Mouse (Mus musculus) testis, postnatal 14 days (tissue): ENCODE measurements around the gene Fam185a.
A peak's percentile ranks its signal among the peaks of the same experiment; 100 is the strongest.

ENCODE experiments used
- DNase-seq: peaks from one replicate; pipeline ENCODE4 v3.0.0; 2021; ENCODE audit warnings: low spot score

Gene Fam185a

DNA sequence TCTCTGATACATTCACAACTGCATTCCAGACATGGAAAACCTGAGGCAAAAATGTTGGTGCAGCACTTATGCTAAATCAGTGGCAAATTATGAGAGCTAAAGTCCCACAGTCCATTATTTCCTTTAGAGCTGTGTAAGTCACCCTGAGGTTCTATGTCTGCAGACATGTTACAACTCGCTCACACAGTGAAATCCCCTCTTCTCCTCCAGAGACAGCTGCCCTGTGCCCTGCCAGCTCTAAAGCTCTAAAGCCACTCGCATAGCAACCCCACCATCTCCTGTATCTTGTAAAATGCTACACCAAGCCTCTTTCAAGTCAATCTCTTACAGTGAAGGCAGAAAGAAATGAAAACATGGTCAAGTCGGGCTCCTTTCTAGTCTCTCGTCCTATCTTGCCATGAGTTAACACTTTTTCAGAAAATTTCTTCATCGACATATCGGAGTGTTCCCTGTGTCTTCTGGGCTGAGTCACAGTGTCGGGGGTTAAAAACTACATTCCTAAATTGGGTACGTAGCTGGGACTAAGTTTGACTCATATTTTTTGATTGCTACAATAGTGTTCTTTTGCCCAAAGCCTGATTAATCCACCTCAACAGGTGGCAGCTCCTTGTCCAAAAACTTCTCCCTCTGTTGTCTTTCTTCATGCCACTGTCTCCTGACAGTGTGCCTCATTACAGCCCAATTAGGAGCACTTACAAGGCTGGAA is 68.7 kb downstream of the Fam185a start:
- DNase-seq = no peak

DNA sequence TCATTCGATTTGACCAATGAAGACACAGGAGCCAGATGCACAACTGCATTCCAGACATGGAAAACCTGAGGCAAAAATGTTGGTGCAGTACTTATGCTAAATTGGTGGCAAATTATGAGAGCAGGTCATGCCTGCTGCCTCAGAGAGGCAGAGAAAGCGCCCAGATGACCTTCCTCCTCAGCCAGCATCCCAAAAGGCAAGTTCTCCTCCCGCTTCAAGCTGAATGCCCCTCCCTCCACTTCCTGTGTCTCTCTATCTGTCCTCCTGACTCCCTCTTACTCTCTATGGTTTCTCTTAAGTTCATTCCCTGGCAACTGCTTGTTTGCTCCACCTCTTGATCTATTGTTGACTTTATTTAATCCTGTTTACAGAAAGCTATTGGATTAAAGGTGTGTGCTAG is 70.0 kb downstream of the Fam185a start:
- no peak for DNase-seq

DNA sequence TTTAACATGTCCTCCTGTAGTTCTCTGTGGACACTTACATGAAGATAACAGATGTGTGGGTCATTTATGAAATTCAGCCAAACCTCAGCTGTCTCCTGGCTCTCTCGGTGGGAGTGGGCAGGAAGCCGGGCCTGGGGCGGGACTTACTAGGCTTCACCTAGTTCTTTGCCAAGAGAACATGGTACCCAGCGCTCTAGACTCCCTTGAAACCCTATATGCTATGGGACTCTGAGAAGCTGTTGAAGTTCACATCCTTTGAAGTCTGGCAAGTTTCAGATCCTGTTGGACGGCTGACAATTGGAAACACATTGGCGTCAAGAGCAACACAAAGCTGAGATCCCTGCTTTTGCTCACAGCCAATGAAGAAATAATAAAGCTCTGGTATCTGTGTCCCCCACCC is 71.6 kb downstream of the Fam185a start:
- no peak for DNase-seq

DNA sequence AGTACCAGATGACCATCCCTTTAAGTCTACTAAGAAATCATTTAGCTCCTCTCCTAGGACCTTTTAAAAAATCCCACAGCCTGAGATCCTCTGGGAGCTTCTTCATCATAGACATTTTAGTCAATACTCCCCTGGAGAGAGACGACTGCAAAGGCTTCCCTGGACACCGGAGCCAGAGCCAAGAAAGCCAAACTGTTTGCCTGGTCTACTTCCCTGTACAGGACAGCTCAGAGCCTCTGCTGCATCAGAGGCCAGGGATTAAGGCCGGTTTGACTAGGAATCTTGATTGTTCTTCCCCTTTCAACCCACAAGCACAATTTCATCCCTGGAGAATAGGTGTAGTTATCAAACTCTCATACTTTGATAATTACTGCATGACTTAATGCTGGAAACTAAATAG is 72.1 kb downstream of the Fam185a start:
- no peak for DNase-seq

DNA sequence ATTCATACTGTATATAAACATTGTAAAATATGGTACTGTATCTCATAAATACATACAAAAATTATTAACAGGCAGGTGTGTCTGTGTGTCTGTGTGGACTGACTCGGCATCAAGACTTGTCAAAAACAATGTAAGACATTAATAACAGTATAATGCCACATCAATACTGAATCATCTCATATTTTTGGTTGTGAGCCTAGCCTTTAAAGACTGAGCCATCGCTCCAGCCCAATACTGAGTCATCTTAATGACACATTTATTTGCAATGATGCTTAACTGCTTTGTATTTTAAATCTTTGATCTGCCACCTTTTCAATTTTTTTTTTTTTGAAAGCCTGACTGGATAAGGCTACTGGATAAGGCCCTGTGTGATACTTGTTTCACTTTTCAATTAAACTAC is 73.7 kb downstream of the Fam185a start:
- DNase-seq = no peak

DNA sequence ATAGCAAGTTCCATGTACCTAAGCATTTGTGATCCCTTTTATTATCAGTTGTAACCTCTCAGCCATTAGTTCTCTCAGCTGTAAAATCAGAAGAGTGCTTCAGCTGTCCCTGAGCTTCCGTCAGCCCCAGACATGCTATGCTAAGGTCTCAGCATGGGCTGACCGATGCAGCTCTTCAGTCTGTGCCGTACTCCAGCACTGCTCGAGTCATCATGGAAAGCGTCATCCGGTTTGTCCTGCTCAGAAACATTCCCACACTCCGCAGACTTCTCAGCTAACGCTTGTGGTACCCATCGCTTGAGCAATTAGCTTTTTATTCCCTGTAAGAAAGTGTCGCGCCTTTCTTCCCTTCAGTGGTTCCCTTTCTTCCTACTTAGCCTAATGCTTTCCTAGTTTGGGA is 74.2 kb downstream of the Fam185a start:
- DNase-seq = no peak

DNA sequence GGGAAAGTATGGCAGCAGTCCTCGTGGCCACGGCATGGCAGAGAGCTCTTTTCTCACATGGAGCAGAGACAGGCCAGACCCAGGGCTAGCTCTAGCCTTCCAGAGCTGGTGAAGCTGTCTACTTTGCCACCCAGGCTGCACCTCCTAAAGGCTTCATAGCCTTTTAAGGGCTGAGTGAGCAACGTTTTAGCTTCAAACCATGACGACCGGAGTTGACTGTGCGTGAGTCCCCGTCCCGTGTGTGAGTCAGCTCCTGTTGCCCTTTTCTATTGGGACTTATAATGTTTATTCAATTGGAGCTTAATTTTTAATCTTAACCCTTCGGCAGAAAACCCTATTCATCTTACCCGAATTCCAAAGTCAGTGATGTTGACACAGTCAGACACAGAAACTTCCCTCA is 75.4 kb downstream of the Fam185a start:
- DNase-seq = no peak

DNA sequence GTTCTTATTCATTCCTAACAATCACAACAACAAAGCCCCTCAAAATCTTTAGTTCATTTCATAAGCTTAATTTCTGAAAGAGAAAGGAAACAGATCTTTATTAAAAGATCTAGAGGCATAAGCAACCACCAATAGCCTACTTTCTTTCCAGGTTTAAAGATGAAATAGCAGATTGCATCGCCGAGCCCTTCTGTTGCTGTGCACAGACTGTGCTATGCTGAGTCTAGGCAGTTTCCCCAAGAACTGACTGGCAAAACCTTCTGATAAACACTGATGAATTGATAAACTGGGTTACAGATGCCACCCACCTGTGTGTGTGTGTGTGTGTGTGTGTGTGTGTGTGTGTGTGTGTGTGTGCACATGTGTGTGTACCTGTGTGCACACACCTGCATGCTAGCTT is 76.2 kb downstream of the Fam185a start:
- DNase-seq = no peak

DNA sequence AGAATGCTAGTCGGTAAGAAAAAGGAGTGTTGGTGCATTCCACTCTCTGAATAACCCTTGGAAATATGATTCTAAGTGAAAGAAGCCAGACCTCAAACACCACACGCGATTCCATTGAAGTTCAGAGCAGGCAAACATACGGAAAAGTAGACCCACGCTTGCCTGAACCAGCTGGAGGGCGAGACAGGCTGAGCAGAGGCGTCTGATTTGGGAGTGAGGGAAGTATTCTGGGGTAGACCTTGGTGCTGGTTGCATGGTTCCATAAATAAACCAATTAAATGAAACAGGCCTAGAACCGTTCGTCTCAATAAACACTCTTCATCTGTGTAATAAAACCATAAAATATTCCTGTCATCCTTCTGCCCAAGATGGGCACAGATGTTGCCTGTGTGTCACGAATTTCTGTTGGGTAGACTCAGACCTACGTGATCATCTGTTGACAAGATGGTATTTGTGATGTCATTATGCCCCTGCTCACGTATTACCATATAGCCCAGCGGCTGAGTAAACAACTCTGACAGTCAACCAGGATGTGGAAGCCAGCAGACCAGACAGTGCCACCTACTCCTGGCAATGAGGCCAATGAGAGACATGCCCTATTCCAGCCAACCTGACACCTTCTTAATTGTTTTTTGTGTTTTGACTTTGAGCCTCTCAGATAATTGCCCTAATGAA is 78.3 kb downstream of the Fam185a start:
- no peak for DNase-seq

DNA sequence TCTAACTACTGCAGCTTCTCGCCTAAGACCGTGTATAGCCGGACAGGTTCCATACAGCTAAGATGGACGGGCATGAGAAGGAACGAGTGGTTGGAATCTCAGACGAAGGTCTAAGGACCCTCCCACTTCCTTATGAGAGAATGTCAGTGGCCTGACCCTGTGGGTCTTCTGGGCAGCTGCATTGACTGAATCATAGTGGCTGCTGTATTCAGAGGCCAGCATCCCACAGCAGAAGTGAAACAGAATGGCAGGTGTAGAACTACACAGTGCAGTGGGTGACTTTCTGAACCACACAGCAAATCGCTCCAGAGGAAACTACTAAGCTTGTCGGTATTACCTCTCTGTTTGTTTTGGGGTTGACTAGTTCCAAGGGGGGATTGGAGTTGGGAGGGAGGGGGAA is 80.4 kb downstream of the Fam185a start:
- no peak for DNase-seq

DNA sequence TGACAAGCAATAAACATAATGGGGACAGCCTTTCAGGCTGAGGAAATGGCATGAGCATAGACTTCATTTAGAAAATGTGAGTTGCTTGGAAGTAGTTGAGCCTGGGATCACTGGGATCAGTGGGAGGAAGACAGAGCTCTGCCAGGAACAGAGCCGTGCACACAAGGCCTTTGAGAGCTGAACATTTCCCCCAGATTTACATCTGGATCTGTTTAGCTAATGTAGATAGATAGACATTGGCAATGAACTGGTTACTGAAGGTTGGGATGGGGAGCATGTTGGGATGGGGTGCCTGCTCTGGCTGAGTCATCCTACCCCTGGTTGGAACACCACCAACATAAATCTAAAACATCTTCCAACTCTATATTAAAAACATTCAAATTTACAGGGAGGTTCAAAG is 82.1 kb downstream of the Fam185a start:
- DNase-seq = no peak

DNA sequence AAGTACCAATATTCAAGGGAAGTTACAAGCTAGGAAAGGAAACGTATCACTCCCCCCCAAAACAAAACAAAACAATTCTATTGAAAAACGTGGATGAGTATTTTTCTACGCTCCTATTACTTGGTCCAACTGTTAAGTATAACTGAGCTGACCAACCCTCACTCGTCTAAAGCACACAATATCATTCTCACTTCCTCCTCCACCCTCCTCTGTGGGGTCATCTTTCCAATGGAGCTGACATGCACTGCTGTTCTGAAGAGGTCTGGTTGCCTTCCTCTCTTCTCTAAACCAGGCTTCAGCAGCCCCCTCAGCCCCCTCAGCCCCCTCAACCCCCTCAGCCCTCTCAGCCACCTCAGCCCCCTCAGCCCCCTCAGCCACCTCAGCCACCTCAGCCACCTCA is 85.0 kb downstream of the Fam185a start:
- no peak for DNase-seq

DNA sequence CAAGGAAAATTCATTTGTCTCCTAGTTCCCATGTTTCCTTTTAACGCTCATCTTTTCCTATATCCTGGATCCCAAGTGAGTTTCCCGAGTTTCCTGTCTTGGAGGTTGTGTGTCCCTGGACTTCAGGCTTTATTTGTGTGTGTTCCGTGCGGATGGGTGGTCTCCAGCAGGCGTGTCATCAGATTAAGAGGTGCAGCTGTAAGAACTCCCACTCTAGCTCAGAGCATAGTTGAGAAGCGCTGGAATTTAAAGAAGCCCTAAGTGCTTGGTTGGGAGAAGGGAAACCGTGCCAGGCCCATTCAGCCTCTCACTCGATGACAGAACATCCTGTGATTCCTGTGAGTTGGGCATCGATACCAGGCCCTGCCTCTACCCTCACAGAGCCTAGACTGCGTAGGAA is 88.6 kb downstream of the Fam185a start:
- no peak for DNase-seq

DNA sequence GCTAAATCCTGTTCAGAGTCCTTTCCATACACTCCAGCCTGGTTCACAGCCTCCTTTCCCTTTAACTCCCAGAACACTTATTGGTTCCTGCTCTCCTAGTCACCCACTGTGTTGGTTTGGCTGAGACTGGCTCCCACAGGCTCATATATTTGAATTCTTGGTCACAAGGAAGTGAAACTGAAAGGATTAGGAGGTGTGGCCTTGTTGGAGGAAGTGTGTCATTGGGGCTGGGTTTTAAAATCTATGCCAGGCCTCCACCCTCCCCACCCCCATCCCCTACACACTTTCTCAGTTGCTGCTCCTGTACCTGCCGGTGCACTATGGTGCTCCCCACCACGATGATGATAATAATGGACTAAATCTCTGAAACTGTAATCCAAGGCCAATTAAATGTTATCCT is 92.8 kb downstream of the Fam185a start:
- no peak for DNase-seq

DNA sequence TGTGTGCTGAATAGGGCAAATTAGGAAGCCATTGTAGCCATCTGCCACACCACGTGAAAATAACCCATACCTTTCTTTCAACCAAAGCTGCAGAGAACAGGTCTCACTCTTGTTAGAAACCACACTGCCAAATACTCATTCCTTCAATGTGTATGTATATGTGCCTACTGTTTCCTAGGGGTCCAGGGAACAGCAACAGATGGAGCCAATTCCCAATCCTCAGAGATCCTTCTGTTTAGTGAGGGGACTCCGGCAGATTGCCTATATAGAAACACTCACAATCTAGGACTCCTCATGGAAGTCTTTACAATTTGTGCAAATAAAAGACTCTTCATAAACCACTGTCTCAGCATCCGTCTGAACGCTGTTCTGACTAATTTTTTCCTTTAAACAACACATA is 93.4 kb downstream of the Fam185a start:
- no peak for DNase-seq

DNA sequence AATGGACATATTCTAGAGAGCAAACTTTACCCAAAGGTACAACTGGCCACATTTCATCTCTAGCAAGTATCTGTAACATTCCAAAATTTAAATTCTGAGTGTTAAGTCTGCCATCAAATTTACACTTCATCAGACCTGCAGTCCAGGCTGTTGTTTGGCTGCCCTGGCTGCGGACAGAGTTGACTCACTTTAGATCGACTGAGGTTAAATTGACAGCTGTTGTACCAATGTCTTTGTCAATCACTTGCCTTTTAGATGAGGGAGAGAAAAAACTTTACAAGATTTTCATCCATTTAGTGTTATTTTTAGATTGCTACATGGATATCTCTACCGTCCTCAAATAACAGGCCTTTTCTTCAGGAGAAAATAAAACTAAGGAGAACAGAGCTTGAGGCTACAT is 94.4 kb downstream of the Fam185a start:
- DNase-seq = no peak

DNA sequence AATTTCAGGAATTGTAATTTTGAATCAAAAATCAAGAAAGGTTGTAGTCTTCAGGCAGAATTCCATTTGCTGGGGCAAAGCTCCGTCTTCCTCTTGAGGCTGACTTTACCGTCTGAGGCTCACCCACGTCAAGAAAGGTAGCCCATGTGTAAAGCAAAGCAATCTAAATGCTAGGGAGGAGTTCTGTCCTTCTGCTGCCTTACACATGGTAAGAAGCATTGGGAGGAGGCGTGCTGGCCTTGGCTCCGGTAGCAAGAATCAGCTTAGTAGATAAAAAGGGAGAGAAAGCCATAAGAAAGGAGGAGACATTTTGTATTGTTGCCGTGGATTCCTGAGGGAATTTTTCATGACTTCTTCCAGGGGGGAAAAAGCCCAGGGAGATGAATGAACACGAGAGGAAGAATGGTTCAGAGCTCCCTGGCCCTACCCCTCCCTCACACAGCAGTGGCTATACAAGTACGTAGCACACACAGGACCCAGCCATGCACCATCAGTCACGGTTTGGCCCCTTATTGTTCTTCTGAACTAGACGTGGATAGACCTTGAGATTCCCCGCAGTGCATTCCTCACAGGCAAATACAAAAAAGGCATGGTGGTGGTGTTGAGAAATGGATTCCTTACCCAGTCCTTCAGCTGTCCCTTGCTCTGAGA is 102.2 kb downstream of the Fam185a start:
- DNase-seq = no peak

DNA sequence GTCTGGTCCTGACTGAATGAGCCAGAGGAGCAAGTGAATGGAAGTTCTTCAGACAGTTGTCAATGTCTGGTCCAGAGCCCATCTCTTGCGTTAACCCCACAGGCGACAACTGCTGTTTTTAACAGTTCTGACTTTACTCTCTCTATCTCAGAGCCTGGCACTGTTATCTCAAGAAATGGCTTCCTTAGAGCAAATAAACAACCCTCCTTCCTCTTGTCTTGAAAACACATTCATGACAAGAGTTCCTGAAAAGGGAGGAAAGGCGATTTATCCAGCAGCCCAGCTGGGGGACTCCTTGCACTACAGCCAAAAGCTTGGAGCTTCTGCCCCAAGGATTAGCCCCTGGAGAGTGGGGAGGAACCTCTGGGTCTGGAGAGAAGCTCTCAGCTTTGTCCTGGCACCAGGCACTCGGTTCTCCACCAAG is 102.7 kb downstream of the Fam185a start:
- peak; percentile 35 for DNase-seq

DNA sequence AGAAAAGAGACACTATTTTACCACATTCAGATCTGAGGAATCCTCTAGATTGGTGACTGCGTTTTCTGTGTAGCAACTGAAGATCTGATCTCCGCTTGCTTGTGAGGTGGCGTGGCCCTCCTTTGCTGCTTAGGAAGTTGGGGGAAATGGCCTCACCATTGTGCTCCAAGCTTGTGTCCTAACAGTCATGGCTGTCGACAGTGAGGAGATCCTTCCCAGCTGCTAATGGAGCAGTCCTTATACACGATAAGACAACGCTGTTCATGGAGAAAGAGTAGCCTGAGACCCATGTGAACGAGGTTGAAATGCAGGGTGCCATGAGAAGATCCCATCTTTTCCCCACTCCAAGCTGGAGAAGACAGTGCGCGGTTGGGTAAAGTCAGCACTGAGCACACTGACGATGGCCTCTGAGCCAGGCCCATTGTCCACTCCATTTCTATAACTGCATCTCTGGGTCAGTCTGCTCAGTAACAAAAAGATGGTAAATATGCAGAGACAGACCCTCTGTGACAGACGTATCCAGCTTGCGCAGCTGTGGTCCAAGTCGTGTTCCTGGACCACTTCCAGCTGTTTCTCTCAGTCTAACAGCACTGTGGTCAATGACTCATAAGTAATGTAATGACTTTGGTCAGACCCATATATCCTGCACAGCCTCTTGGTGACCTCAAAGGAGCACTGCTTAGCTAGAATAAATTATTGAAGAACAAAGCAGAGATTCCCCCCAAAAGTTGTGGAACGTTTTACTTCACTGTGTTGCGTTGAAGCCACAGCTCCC is 103.5 kb downstream of the Fam185a start:
- no peak for DNase-seq

DNA sequence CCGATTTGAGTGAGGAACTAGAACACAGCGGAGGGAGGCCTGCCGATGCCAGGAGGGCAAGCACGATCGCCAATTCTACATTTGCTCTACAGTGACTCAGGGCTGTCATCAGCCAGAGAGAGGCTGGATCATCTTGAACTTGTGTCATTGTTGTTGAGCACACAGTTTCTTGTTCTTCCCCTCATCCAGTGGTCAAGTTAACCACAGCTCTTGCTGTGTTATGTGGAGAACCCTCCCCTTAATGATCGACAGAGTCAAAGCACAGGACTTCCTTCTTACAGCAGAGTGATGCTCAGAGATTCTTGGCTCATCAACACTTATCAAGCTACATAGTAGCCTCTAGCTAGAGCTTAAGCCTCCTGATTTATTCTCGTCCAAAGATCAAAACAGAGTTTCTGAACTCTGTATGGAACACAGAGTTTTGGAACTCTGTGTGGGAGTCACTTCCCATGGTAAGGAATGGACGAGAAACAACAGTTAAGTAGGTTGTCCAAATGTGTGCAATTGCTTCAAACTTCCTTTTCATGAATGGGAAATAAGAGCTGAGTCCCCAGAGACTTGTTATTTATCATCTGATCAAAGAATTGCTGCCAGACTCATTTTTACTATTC is 104.5 kb downstream of the Fam185a start:
- no peak for DNase-seq
